In the genomic region with DNA sequence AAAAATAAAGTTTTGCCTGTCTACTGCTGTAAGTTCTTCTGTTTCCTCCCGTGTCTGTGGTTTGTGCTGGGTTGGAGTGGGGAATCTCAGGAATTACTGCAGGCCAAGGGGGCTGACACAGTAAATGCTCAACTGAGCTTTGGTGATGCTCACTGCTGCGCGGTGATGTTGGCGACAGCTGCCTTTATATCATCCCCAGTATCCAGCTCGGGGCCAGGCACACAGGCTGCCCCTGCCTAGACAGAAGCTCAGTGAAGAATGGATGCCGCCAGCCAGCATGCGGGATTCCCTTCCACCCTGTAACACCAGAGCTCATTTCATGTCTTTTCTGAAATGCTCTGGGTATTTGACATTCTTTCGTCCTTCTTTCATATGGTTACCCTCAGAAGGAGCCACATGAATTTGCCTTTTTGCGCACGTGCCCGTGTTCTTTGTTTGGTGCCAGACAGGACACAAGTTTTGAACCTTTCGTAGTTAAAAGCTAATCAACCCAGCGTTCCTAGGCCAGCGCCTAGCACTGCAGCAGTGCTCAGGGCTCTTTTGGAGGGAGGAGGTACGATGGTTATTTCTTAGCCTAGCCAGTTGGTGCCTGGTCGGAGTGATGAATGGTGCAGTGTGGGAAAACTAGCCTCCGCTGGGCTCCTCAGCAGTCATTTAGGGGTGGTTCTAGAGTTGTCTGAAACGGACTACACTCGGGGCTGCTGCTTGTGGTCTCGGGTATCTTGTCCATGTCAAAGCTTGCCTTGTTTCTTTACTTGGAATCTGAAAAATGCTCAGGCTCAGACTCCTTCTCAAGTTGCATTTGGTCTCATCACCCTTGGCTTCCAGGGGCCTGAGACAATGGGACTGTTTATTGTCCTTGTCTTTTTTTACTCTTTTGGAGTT, we compare ENCODE assay signal across 16 mouse cellular contexts.
DNase-seq lines count a peak whose midpoint lies in the region; ATAC-seq lines count a peak whose summit lies in the region.
"Had no signal": no experiment of that assay in that cellular context is flagged by ENCODE, and none has a peak within 500 bp of the region (broad histone marks: within the 10 kb centered on the region; RNA-seq: fewer than 3 reads in every experiment).

No protein-coding gene starts in this region.

- peak; percentile 81 for DNase-seq in heart, adult 11 months
- no peak for DNase-seq in heart, postnatal 36 days
- DNase-seq in left cerebral cortex, postnatal 4 days: peak; percentile 16
- DNase-seq in left cerebral cortex, postnatal 14 days (ENCODE audit: low spot score in 2 of 2): no peak
- DNase-seq in embryo, embryonic 10.5 days (ENCODE audit: low spot score): peak; percentile 53
- no peak for DNase-seq in adrenal gland, postnatal 14 days
- no peak for DNase-seq in frontal cortex, postnatal 25 days (ENCODE audit: low spot score in 2 of 2)
- DNase-seq: adrenal gland, adult 8-10 months; cerebellum, adult 2 months; gastrocnemius, postnatal 14 days; liver, postnatal 0 days; lung, postnatal 14 days; thymus, postnatal 4 days had no signal

- no peaks in the 10 kb centered on the region for H3K9me3 ChIP-seq in embryonic facial prominence, embryonic 15.5 days (replicated peaks)

- 0 out of 2 replicates have a peak overlapping the region, but pooled peaks have one; percentile 2 for H3K27ac ChIP-seq in embryonic facial prominence, embryonic 15.5 days (replicated peaks)
- H3K27ac ChIP-seq: left cerebral cortex, adult 2 months had no signal

- intact Hi-C loops in heart, postnatal 36 days (cut with DNase I): loop anchor here (5.0 to 10.0 kb wide), 5 partner anchors 112 to 982 kb away; a partner anchor contains a TSS
- intact Hi-C loops in left cerebral cortex, postnatal 4 days (cut with DNase I): loop anchor here (5.0 to 10.0 kb wide), 2 partner anchors 430 to 982 kb away; a partner anchor contains a TSS
- intact Hi-C loops in left cerebral cortex, postnatal 14 days (cut with DNase I): loop anchor here (5.0 kb wide), 1 partner anchor 127 kb away; no protein-coding TSS in a partner anchor

- H3K36me3 ChIP-seq in embryonic facial prominence, embryonic 15.5 days: no peaks in the 10 kb centered on the region

- no peak overlapping the region for H3K4me2 ChIP-seq in embryonic facial prominence, embryonic 15.5 days (replicated peaks)

- H3K4me3 ChIP-seq in embryonic facial prominence, embryonic 15.5 days (replicated peaks): no peak overlapping the region
- H3K4me3 ChIP-seq: left cerebral cortex, adult 2 months had no signal

- no peaks in the 10 kb centered on the region for H3K27me3 ChIP-seq in embryonic facial prominence, embryonic 15.5 days
- H3K27me3 ChIP-seq: CH12.LX had no signal

- 0 out of 2 replicates have a peak, but pooled peaks have one; percentile 17 for ATAC-seq in embryonic facial prominence, embryonic 15.5 days (ENCODE audit: insufficient number of reproducible peaks, low FRiP score, low TSS enrichment, low read depth)
- ATAC-seq: liver, postnatal 0 days had no signal

- H3K9ac ChIP-seq in embryonic facial prominence, embryonic 15.5 days: no peak overlapping the region
- H3K9ac ChIP-seq: liver, postnatal 0 days had no signal

- H3K4me1 ChIP-seq in embryonic facial prominence, embryonic 15.5 days: peaks cover 55% of the 10 kb centered on the region

- WGBS in embryonic facial prominence, embryonic 15.5 days: 34% methylated on average over 20 of the region's 20 CpGs

Comparison
In these comparisons a context has a peak if more than half of its experiments do, and no peak if none do; other contexts are left out.
1. DNase-seq: peak in heart, adult 11 months (single experiment), left cerebral cortex, postnatal 4 days (single experiment) and embryo, embryonic 10.5 days (single experiment); none in heart, postnatal 36 days (0 of 2), left cerebral cortex, postnatal 14 days (0 of 2), adrenal gland, postnatal 14 days (single experiment) and frontal cortex, postnatal 25 days (0 of 2).